Mouse (Mus musculus) forebrain, embryonic 11.5 days (tissue): ENCODE data around the gene Rxra. TPM values are rescaled to one million over a fixed set of nuclear protein-coding genes. Genes with fewer than 3 reads are reported as not detected.

Source experiments
- polyA plus RNA-seq: library from polyadenylated mRNA; unstranded; fragments of >200 nt; fragmentation: Nextera tagmentation; extraction: Ambion mirVana; gene quantifications from 2 replicates; pipeline ENCODE4 v1.2.1, GENCODE M21; 2014

Gene Rxra
- polyA plus RNA-seq, 1 experiment from 2014 or later, result 6.5 TPM

Other genes with a start within 250 kb of the Rxra start
- gene Vav2, start 249.4 kb upstream of the Rxra start, polyA plus RNA-seq, result 12.7 and 15.7 TPM in 2 replicates
- gene Brd3os, start 234.1 kb upstream of the Rxra start, polyA plus RNA-seq, result 14.4 and 16.0 TPM in 2 replicates
- gene Brd3, start 168.8 kb upstream of the Rxra start, polyA plus RNA-seq, result 188 and 191 TPM in 2 replicates
- gene Wdr5, start 161.3 kb upstream of the Rxra start, polyA plus RNA-seq, result 74.5 and 84.0 TPM in 2 replicates
- gene Col5a1, start 210.0 kb downstream of the Rxra start, polyA plus RNA-seq, result 20.9 and 23.7 TPM in 2 replicates